ENCODE assay signal across 8 mouse cellular contexts in genomic region chr5:24525360-24526189, GRCm38 (mm10). TPM values are rescaled to one million over a fixed set of nuclear protein-coding genes. Genes with fewer than 3 reads are reported as not detected.
DNase-seq lines count a peak whose midpoint lies in the region; ATAC-seq and TF ChIP-seq lines count a peak whose summit lies in the region.
"Had no signal": no experiment of that assay in that cellular context is flagged by ENCODE, and none has a peak within 500 bp of the region (broad histone marks: within the 10 kb centered on the region; RNA-seq: fewer than 3 reads in every experiment).

No protein-coding gene starts in this region.

- no peak for DNase-seq in lung, embryonic 14.5 days
- DNase-seq in lung, postnatal 25 days (ENCODE audit: low spot score), result no peak
- no peak for DNase-seq in T-cell, adult 2 months (ENCODE audit: low spot score)
- DNase-seq in left cerebral cortex, postnatal 14 days (ENCODE audit: low spot score in 2 of 2), result no peak
- DNase-seq: gastrocnemius, postnatal 36 days had no signal

- intact Hi-C loops in left cerebral cortex, postnatal 14 days (cut with DNase I), result loop anchor here (10.0 kb wide), 1 partner anchor 261 kb away; no protein-coding TSS in a partner anchor

- no peak for TF ChIP-seq CTCF in lung, embryonic 14.5 days (IDR thresholded peaks at IDR 0.05; ENCODE audit: low read depth)

- ATAC-seq in lung, embryonic 14.5 days (ENCODE audit: insufficient read depth), result no peak
- ATAC-seq in forebrain, embryonic 16.5 days, result no peak
- no peak for ATAC-seq in limb, embryonic 15.5 days (ENCODE audit: insufficient number of reproducible peaks, low FRiP score, low TSS enrichment, low read depth)
- ATAC-seq in stomach, embryonic 15.5 days (ENCODE audit: insufficient read depth, low FRiP score, low read depth), result no peak

- peak overlapping the region; percentile 72 for H3K4me2 ChIP-seq in lung, embryonic 14.5 days
- H3K4me2 ChIP-seq in forebrain, embryonic 16.5 days (ENCODE audit: low read length), result peak overlapping the region; percentile 82
- peak overlapping the region; percentile 81 for H3K4me2 ChIP-seq in limb, embryonic 15.5 days
- peak overlapping the region; percentile 90 for H3K4me2 ChIP-seq in stomach, embryonic 15.5 days

- no peaks in the 10 kb centered on the region for H3K9me3 ChIP-seq in lung, embryonic 14.5 days (ENCODE audit: low read depth, low read length)
- H3K9me3 ChIP-seq in forebrain, embryonic 16.5 days (ENCODE audit: control insufficient read depth, low read length), result no peaks in the 10 kb centered on the region
- H3K9me3 ChIP-seq in limb, embryonic 15.5 days, result no peaks in the 10 kb centered on the region
- H3K9me3 ChIP-seq in stomach, embryonic 15.5 days, result no peaks in the 10 kb centered on the region

- WGBS in lung, embryonic 14.5 days, result 3% methylated on average over 34 of the region's 34 CpGs
- whole genome bisulfite sequencing in forebrain, embryonic 16.5 days, result 3% methylated on average over 34 of the region's 34 CpGs
- 4% methylated on average over 34 of the region's 34 CpGs for WGBS in limb, embryonic 15.5 days
- whole genome bisulfite sequencing in stomach, embryonic 15.5 days, result 4% methylated on average over 34 of the region's 34 CpGs

- no peak overlapping the region for H3K27ac ChIP-seq in lung, embryonic 14.5 days (ENCODE audit: low read depth)
- H3K27ac ChIP-seq in forebrain, embryonic 16.5 days (ENCODE audit: low read length), result no peak overlapping the region
- no peak overlapping the region for H3K27ac ChIP-seq in limb, embryonic 15.5 days
- no peak overlapping the region for H3K27ac ChIP-seq in stomach, embryonic 15.5 days

- H3K4me1 ChIP-seq in lung, embryonic 14.5 days (ENCODE audit: insufficient read depth), result no peaks in the 10 kb centered on the region
- peaks cover 15% of the 10 kb centered on the region for H3K4me1 ChIP-seq in forebrain, embryonic 16.5 days (replicated peaks; ENCODE audit: control insufficient read depth, insufficient read depth, low read length)
- peaks cover 17% of the 10 kb centered on the region for H3K4me1 ChIP-seq in limb, embryonic 15.5 days
- H3K4me1 ChIP-seq in stomach, embryonic 15.5 days, result peaks cover 15% of the 10 kb centered on the region

- H3K9ac ChIP-seq in lung, embryonic 14.5 days, result no peak overlapping the region
- H3K9ac ChIP-seq in forebrain, embryonic 16.5 days (replicated peaks; ENCODE audit: low read depth, low read length), result no peak overlapping the region
- H3K9ac ChIP-seq in limb, embryonic 15.5 days, result no peak overlapping the region
- no peak overlapping the region for H3K9ac ChIP-seq in stomach, embryonic 15.5 days

- no peaks in the 10 kb centered on the region for H3K36me3 ChIP-seq in lung, embryonic 14.5 days (ENCODE audit: insufficient read depth)
- H3K36me3 ChIP-seq in forebrain, embryonic 16.5 days (ENCODE audit: control insufficient read depth, insufficient read depth), result no peaks in the 10 kb centered on the region
- no peaks in the 10 kb centered on the region for H3K36me3 ChIP-seq in limb, embryonic 15.5 days
- H3K36me3 ChIP-seq in stomach, embryonic 15.5 days, result no peaks in the 10 kb centered on the region

- peaks cover 87% of the 10 kb centered on the region for H3K27me3 ChIP-seq in lung, embryonic 14.5 days (ENCODE audit: insufficient read depth, low read length)
- peaks cover 60% of the 10 kb centered on the region for H3K27me3 ChIP-seq in forebrain, embryonic 16.5 days (replicated peaks; ENCODE audit: control insufficient read depth, insufficient read depth, low read length)
- H3K27me3 ChIP-seq in limb, embryonic 15.5 days, result peaks cover 91% of the 10 kb centered on the region
- peaks cover 85% of the 10 kb centered on the region for H3K27me3 ChIP-seq in stomach, embryonic 15.5 days (replicated peaks)

- H3K4me3 ChIP-seq in lung, embryonic 14.5 days (ENCODE audit: low read depth, low read length), result peak overlapping the region; percentile 38
- H3K4me3 ChIP-seq in forebrain, embryonic 16.5 days (replicated peaks; ENCODE audit: low read length), result peak overlapping the region; percentile 47
- H3K4me3 ChIP-seq in limb, embryonic 15.5 days, result peak overlapping the region; percentile 41
- H3K4me3 ChIP-seq in stomach, embryonic 15.5 days (replicated peaks), result peak overlapping the region; percentile 40

RNA-seq across cellular contexts. Expression of gene Gbx1, which starts 1.4 kb away (rescaled TPM):
- 0.07 TPM in 2 replicates for polyA plus RNA-seq in lung, embryonic 14.5 days (2014; fragmentation: Nextera tagmentation; extraction: Ambion mirVana)
- 0.45 and 1.3 TPM in 2 replicates for polyA plus RNA-seq in forebrain, embryonic 16.5 days (2015; fragmentation: Nextera tagmentation; extraction: Ambion mirVana)
- 0.06 and 0.10 TPM in 2 replicates for polyA plus RNA-seq in limb, embryonic 15.5 days (2015; fragmentation: Nextera tagmentation; extraction: Ambion mirVana)
- polyA plus RNA-seq in stomach, embryonic 15.5 days (2015; fragmentation: Nextera tagmentation; extraction: Ambion mirVana), result 0.04 TPM in 1 of 2 replicates, not detected in the other
- under 1 TPM in 1 of 2 experiments, not detected in 1; 0.40 TPM for total RNA-seq in left cerebral cortex, postnatal 14 days (2021)
- total RNA-seq: gastrocnemius, postnatal 36 days had no signal

RNA-seq across cellular contexts. Expression of gene Asb10, which starts 15.2 kb away (rescaled TPM):
- 0.29 and 0.42 TPM in 2 replicates for polyA plus RNA-seq in lung, embryonic 14.5 days (2014; fragmentation: Nextera tagmentation; extraction: Ambion mirVana)
- polyA plus RNA-seq in forebrain, embryonic 16.5 days (2015; fragmentation: Nextera tagmentation; extraction: Ambion mirVana), result 0.09 and 0.11 TPM in 2 replicates
- polyA plus RNA-seq in limb, embryonic 15.5 days (2015; fragmentation: Nextera tagmentation; extraction: Ambion mirVana), result 0.99 and 1.8 TPM in 2 replicates
- polyA plus RNA-seq in stomach, embryonic 15.5 days (2015; fragmentation: Nextera tagmentation; extraction: Ambion mirVana), result 0.32 and 0.57 TPM in 2 replicates
- total RNA-seq in left cerebral cortex, postnatal 14 days (2021), result under 1 TPM; 0.15 to 0.30 TPM

RNA-seq across cellular contexts. Expression of gene 4931409K22Rik, which starts 31.0 kb away (rescaled TPM):
- not detected in 2 replicates for polyA plus RNA-seq in lung, embryonic 14.5 days (2014; fragmentation: Nextera tagmentation; extraction: Ambion mirVana)
- polyA plus RNA-seq in forebrain, embryonic 16.5 days (2015; fragmentation: Nextera tagmentation; extraction: Ambion mirVana), result 0.26 and 0.35 TPM in 2 replicates
- polyA plus RNA-seq in limb, embryonic 15.5 days (2015; fragmentation: Nextera tagmentation; extraction: Ambion mirVana), result 0.14 and 0.26 TPM in 2 replicates
- polyA plus RNA-seq in stomach, embryonic 15.5 days (2015; fragmentation: Nextera tagmentation; extraction: Ambion mirVana), result 0.14 and 0.24 TPM in 2 replicates
- under 1 TPM in 1 of 2 experiments, not detected in 1; 0.13 TPM for total RNA-seq in left cerebral cortex, postnatal 14 days (2021)
- total RNA-seq: gastrocnemius, postnatal 36 days had no signal

RNA-seq across cellular contexts. Expression of gene Abcf2, which starts 51.7 kb away (rescaled TPM):
- 119 and 120 TPM in 2 replicates for polyA plus RNA-seq in lung, embryonic 14.5 days (2014; fragmentation: Nextera tagmentation; extraction: Ambion mirVana)
- 107 and 109 TPM in 2 replicates for polyA plus RNA-seq in forebrain, embryonic 16.5 days (2015; fragmentation: Nextera tagmentation; extraction: Ambion mirVana)
- polyA plus RNA-seq in limb, embryonic 15.5 days (2015; fragmentation: Nextera tagmentation; extraction: Ambion mirVana), result 97.2 and 98.2 TPM in 2 replicates
- polyA plus RNA-seq in stomach, embryonic 15.5 days (2015; fragmentation: Nextera tagmentation; extraction: Ambion mirVana), result 85.9 and 90.0 TPM in 2 replicates
- total RNA-seq in left cerebral cortex, postnatal 14 days (2021), result 10 to 100 TPM; 62.0 to 64.8 TPM
